Mouse (Mus musculus): ENCODE measurements around the gene Atg16l2.
A peak's percentile ranks its signal among the peaks of the same experiment; 100 is the strongest.

The Atg16l2 gene

DNA sequence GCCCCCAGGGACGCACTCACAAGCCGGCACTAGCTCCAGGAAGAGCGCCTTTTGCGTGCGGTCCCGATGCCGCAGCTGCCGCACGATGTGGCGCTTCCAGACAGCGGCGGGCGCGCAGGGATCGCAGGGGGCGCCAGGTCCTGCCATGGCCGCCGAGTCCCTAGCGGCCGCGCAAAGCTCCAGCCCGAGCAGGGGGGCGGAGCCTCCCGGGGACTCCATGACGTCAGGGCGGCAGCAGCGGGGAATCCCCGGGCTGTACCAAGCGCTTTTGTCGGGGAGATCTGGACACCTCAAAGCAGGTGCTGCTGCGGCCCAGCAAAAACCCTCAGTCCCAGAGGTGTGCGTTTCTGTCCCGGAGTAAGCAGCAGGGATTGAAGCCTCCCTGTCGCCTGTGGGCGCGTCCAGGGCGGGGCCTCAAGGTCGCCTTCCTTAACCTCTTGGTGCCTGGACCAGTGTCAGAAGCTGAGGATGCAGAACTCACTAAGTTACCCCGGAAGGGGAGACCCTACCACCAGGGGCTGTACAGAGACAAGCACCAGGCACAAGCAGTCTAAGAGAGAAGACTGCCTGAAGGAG is at the start of gene Atg16l2:
Gene Atg16l2, minus strand, starts transcription at position 371 of the 576 bp plus-strand sequence.
- DNase-seq (ENCODE audit: low spot score in 2 of 2): peak; percentile 87 to 88

DNA sequence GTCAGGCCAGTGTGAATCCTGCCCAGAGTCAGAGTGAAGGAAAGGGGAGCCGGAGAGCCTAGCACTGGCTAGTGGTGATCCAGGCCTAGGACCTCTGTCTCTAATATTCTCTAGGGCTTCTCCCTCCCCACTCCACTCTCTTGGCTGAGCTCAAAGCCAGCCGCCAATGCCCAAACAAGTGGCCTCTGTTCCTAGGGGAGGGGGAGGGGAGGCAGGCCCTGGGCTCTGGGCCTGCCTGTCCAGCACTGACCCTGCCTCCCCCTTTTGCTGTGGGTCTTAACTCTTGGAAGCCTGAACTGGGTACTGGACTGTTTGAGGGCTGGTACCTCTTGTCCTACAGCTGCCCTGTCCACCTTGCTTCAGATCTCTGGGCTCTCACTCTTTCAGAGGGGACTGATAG is 47.8 kb upstream of the Atg16l2 start:
- DNase-seq (ENCODE audit: low spot score in 2 of 2): no peak

DNA sequence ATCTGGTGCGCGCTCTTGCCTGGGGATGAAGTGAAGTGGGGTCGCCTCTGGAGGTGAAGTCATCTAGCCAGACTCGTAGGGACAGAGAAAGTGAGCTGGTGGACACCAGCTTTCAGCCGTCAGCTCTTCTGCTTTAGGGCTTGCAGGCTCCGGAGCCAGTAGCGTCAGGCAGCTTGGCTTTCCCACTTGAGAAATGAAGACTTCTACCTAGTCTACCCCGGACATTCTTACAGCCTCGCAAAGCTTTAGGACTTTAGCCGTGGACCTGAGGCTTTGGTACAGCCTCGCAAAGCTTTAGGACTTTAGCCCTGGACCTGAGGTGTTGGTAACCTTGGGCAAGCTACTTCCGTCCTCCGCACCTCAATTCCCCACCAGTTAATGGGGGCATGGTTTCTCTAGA is 46.3 kb upstream of the Atg16l2 start:
- no peak for DNase-seq (ENCODE audit: low spot score in 2 of 2)

DNA sequence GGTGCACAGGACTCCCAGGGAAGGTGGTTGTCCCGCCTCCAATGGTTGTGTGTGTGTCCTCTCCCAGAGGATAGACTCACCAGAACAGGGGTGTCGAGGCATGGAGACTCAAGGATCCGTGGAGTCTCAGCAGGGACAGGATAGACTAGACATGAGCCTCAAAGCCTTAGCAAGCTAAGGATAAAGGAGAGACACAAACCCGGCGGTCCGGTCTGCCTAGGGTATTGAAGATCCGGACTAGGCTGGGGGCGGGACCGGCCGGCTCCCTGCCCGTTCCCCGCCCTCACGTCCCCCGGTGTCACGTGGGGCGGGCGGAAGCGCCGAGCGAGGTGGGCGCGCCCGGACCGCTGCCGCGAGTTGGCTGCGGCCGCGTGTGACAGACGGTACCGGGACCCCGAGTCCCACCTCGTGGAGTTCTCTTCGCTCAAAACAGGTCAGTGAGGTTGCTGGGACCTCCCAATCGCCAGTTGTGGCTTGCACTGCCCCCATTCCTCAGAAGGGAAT is 45.8 kb upstream of the Atg16l2 start, which contains the start of gene Arap1:
Gene Arap1, plus strand, starts transcription at position 301 of the 504 bp plus-strand sequence.
- peak; percentile 33 to 54 for DNase-seq (ENCODE audit: low spot score in 2 of 2)

DNA sequence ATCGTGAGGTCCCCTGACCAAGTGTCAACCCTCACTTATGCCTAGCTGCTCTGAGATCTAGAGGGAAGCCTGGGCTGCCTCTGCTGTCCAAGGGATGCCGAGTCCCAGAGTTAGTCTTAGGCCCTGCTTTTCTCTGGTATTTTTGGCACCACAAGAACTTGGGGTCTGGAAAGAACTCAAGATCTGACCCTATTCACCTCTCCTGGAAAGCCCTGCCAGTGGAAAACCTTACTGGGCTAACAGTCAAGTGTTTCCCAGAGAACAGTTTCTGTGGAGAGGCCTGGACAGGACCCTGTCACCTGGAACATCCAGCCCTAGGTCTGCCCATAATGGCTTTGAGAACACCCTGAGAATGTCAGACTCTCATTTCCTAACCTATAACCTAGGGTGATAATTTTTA is 44.9 kb upstream of the Atg16l2 start:
- DNase-seq (ENCODE audit: low spot score in 2 of 2): no peak

DNA sequence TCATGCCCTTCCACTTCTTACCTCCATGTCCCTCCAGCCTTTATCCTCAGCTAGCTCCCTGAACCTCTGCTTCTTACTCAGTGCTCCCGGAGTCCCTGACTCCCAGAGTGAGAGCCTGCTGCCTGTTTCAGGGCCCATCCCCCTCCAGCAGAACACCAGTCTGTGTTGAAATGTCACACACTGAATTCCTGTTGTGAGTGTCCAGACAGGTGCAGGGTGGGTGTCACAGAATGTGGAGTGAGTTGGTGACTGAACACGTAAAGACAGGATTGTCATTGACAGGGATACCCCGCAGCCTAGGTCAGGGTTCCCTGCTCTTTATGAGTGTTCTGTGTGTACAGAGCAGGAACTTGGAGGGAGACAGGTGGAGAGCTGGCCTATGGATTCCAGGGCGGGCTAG is 42.8 kb upstream of the Atg16l2 start:
- no peak for DNase-seq (ENCODE audit: low spot score in 2 of 2)

DNA sequence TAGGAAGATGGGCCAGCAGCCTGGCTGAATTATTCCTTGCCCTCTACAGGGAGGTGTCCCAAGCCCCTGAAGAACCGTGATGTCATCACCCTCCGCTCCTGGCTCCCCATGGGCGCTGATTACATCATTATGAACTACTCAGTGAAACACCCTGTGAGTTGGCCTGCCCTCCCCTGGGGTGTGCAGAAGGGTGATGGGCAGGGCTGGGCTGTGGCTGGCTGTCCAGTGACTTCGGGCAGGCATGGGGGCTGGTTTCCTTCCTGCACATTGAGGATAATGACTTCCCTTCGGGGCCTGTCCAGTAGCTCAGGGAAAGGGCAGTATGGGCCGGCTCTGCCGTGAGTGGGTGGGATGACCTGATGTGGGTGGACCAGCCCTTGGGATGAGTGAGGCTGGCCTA is 41.1 kb upstream of the Atg16l2 start:
- DNase-seq (ENCODE audit: low spot score in 2 of 2): no peak

DNA sequence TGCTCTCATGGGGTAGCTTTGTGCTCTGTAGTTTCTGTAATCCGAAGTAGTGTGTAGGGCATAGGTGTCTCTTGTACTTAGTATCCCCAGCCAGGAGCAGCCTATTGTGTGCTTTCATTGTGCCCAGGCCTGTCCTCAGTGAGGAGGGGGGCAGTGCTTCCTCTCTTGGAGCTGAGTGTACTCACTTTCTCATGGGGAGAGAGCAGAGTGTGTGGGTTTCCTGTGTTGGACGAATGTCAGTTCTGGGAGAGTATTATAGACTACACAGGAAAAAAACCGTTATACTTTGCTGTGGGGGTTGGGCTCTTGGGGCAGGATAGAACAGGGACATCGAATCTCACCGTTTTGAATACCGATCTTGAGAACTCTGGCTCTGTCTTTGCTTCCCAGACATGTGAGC is 39.4 kb upstream of the Atg16l2 start:
- no peak for DNase-seq (ENCODE audit: low spot score in 2 of 2)

DNA sequence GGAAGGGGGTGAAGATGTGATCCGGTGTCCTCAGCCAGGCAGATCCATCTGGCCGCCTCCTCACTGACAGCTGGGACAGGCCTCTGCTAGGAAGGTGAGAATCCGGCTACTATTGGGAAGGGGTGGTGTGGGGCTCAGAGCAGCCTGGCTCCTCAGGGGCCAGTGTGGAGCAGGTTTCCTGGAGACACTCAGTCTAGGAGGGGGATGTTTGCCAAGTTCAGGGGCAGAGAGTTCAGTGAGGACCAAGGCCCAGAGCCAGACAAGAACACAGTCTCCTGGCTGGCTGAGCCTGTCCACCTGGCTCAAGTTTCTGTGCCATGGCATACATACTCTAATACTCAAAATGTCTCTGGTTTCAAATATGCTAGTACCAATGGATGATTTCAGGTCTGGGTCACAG is 35.4 kb upstream of the Atg16l2 start:
- no peak for DNase-seq (ENCODE audit: low spot score in 2 of 2)

DNA sequence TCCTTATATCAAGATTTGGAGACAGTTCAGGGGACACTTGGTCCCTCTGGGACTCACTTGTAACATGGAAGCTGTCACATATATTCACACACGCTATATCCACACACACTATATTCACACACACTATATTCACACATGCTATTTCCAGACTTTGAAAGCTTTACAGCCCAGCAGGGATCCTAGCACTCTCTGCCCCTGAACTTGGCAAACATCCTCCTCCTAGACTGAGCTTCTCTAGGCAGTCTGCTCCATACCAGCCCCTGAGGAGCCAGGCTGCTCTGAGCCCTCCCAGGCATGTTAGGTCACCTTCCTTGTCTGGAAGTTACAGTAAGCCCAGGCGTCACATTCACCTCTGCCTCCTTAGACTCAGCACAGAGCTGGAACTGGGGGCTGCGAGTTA is 34.6 kb upstream of the Atg16l2 start:
- no peak for DNase-seq (ENCODE audit: low spot score in 2 of 2)

DNA sequence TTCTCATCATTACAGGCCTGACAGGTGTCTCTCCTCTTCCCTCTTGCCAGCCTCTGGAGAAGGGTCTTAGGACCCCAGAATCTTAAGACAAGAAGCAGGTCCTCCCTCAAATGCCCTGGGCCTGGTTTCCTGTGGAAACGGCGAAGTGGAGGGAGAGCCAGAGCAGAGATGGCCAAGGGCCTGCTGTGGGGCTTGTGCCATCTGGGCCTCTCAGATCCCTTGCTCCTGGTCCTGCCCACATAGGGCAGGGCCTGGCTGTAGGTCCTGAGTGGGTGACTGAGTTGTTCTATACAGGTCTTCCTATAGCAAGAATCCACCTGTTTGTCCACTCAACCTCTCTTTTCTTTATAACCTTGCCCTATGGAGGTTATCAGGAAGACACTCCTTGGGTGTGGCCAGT is 33.2 kb upstream of the Atg16l2 start:
- DNase-seq (ENCODE audit: low spot score in 2 of 2): no peak

DNA sequence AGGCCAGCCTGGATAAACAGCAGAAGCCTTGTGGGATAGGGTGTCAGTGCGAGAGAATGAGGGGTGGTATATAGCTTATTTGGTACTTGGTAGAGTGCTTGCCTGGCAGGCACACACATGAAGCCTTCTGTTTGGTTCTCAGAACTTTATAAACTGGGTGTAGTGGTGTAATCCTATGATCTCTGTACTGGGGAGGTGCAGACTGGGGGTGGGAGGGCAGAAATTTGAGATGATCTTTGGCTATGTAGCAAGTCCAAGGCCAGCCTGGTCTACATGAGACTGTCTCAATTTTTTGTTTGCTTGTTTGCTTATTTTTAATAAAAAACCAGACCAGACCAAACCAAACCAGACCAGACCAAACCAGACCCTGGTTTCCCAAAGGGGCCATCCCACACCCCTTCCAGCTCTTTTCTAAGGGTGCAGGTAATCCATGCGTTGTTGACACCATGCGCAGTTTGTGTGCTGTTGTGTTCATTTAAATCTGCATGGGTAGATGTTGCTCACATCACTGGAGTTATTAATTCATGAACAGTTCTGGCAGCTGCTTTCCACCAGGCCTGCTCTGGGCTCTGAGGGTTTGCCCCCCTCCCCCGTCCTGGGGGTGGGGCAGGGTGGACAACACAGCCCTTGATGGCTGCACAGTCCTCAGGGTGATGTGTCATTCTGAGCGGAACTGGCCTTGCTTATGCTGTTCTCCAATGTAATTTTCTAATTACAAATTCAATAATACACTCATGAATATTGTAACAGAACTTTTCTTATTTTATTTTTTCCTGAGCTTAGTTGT is 30.2 kb upstream of the Atg16l2 start:
- no peak for DNase-seq (ENCODE audit: low spot score in 2 of 2)

DNA sequence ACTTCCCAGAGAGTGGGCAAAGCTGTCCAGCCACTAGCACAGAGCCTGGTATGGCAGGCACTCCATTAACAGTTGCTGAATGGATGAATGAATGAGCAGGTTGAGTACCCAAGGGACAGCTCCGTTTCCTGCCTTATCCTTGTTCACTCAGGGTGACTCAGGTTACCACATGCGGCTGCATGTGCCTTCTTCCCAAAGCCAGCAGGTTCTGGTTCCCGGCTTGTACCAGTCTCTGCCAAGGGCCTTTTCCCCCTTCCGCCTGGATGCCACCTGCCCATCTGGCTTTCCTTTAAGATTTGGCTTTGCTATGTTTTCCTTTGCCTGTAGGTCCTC is 28.8 kb upstream of the Atg16l2 start:
- no peak for DNase-seq (ENCODE audit: low spot score in 2 of 2)

DNA sequence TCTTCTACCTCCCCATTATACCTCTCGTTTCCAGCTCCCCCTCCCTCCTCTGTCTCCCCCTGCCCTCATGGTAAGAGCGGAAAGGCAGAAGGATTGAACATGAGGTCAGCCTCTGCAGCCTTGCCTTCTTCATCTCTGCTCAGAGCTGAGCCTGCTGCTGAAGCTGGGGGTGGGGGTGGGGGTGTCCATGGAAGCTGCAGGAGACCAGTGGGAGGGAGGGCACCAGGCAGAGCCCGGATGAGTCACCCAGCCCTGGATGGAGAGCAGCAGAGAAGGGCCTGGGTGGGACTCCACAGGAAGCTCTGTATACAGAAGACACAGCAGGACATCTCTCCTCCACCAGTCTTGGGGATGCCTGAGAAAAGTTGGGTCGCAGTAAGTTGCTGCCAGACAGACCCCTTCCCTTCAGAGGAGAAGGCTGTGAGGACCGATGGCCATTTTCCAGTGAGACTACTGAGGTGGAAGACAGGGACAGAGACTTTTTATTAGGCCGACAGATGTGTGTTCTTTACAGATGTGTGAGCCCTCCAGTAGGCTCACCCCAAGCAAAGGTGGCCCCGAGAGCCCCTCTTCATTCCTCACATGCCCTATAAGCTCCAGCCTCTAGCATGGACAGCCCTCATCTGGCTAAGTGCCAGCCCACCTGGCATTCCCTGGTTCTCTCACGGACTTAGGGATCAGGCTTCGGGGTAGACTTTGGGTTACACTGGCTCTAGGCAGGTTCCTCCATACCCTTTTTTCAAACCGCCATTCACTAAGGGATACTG is 28.2 kb upstream of the Atg16l2 start:
- DNase-seq (ENCODE audit: low spot score in 2 of 2): no peak

DNA sequence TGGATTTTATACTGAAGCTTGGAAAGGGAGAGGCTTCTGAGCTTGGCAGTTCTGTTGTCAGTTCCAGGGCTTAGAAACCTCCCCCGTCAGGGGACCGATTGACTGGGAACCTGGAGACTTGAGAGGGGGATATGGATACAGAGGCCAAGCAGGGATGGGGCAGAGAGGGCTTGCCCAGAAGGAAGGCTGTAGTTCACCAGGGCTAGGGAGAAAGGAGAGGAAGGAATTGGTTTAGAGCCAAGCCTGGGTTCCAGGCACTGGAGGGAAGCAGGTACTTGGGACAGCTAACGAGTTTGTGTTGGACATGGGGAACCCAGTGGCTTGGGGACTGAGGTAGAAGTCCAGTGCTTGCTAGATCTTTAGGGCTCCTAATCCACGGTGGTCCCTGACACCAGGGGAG is 27.6 kb upstream of the Atg16l2 start:
- no peak for DNase-seq (ENCODE audit: low spot score in 2 of 2)

DNA sequence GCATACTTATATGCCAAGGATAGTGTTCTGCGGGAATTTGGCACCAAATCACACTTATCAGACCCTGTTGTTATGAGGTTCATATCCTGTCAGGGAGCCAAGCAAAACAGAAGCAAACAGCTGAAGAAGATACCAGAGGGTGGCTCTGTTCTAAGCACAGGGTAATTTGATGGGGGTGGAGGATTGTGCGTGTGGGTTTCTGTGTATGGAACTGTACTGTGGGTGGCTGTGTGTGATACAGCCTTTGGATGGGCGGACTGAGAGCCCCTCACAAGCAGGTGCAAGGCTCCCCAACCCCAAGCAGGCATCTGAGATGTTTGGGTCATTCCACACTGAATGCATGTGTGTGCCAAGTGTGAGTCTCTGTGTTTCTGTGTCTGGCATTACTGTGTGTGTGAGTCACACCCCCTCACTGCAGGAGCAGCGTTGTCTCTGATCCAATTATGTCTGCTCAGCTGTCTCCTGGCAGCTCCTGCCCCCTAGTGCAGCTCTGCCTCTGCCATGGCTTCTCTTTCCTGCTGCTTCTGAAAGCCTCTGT is 26.6 kb upstream of the Atg16l2 start:
- no peak for DNase-seq (ENCODE audit: low spot score in 2 of 2)

DNA sequence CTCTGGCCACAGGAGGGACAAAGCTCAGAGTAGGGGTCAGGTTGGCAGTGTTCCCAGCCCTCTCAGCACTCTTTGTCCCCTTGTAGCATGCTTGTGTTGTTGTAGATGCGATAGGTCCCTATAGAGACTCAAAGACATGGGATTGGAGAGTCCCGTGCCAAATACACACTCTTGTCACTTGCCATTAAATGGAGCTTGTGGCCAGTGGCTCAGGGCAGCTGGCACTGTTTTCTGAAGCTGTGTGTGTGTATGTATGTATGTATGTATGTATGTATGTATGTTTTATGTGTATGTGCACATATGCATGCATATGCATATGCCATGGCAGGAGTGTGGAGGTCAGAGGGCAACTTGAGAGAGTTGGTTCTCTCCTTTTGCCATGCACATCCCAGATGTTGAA is 25.7 kb upstream of the Atg16l2 start:
- DNase-seq (ENCODE audit: low spot score in 2 of 2): no peak

DNA sequence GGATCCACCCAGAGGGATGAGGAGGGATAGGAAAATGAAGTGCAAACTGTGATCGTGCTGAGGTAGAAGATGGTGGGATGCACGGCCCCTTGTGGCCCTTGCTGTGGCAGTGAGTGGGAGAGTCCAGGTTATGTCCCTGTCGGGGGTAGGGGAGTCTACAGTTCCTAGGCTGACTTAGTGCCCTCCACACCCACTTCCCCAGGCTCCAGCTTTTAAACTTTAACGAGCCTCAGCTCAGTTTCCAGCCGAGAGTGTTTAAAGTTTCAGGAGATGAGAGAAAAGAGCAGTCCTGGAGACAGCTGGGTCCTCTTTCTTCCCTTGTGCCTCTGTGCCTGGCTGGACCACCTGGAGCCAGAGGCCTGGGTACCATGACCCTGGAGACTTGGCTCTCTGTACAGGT is 25.2 kb upstream of the Atg16l2 start:
- no peak for DNase-seq (ENCODE audit: low spot score in 2 of 2)

DNA sequence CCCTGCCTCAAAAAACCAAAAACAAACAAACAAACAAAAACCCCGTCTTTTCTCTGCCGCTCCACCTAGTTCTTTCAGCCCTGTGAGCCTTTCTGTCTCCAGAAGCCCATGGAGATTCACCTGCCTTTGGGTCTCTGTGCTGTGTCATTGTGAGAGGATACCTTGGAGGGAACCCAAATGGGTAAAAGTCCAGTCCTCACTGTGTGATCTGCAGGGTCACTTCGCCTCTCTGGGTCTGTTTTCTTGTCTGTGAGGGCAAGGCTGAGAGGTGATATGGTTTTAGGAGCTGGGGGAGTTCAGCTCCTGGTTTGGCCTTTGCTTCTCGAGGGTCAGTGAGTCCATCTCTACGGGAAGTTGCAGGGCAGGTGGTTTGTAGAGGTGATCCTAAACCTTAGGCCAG is 24.0 kb upstream of the Atg16l2 start:
- no peak for DNase-seq (ENCODE audit: low spot score in 2 of 2)

DNA sequence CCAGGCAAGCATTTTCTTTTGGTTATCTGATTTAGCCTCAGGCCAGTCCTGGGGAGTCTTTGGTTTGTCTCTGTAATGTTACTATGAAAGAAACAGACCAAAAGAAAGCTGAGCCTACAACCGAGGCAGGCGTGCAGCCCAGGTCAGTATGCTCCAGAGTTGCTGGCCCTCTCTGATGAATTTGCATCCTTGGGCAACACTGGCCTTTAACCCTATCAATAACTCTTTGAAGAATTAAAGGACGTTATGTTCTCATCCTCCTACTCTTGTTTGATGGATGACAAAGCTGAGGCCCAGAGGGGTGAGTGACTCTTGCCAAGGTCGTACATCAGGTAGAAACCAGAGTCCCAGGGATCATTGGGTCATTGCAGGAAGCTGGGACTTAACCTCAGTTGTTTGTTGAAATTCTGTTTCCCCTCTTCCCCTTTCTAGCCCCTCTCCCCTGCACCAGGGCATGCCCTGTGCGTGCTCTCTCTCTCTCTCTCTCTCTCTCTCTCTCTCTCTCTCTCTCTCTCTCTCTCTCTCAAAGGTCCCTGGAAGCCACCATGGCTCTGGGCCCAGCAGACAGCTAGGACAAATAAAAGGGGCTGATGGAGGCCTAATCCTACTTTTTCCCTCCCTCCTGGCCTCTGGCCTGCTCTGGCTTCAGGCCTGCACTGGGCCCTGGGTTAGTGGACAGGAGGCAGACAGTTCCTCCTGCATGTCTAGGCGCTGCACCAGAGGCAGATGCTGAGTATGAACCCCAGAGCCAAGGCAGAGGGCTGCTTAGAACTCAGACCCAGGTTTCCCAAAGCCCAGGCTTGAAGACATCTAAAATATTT is 22.3 kb upstream of the Atg16l2 start:
- no peak for DNase-seq (ENCODE audit: low spot score in 2 of 2)

DNA sequence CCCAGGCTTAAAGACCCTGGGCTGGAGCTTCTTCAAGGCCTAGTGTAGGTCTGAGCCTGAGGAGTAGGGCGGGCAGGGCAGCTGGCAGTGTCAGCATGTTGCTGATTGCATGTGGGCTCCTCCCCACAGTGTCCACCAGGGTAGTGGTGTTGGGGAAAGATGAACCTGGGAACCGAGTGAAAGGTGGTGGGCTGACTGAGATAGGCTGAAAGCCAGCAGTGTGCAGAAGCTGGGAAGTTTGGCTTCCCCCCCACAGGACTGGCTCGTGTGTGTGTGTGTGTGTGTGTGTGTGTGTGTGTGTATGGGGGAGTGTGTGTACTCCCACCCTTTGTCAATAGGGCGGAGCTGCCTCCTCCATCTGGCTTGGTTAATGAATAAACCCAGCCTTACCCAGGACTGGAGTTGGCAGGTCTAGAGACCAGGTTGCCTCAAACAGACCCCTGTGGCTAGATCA is 21.1 kb upstream of the Atg16l2 start:
- no peak for DNase-seq (ENCODE audit: low spot score in 2 of 2)

All from spleen, postnatal 14 days (tissue).